Mouse (Mus musculus) olfactory bulb, adult 2 months (tissue): ENCODE measurements around the gene Ube4b.

ENCODE experiments used
- CTCF ChIP-seq: fragments of 200-500 bp; IDR thresholded peaks from 2 replicates; pipeline ENCODE4 v1.5.1; 2012; ENCODE audit warnings: low read depth, mild to moderate bottlenecking, low read length, moderate library complexity; ENCODE audit not compliant: insufficient read depth
- POLR2A ChIP-seq: fragments of 200-500 bp; IDR thresholded peaks from 2 replicates; pipeline ENCODE4 v1.6.1; 2012; ENCODE audit warnings: mild to moderate bottlenecking, low read depth, low read length, moderate library complexity; ENCODE audit not compliant: insufficient read depth

- TF ChIP-seq POLR2A (no peak), CTCF (no peak)
These were observed 27.1 kb upstream of the Ube4b start for GRCm38 (mm10) chr4:149453656-149454055.
